Mouse (Mus musculus) forebrain, embryonic 10.5 days (tissue): ENCODE data around the gene Ggnbp2. TPM values are rescaled to one million over a fixed set of nuclear protein-coding genes. Genes with fewer than 3 reads are reported as not detected.

Source experiments
- DNase-seq: peaks from one replicate; pipeline ENCODE4 v3.0.0-alpha.2; 2017; ENCODE audit warnings: low spot score; ENCODE audit errors: extremely low spot score
- H3K27ac ChIP-seq: fragments of 300-500 bp; sonication (generic); 2 replicates; pipeline ENCODE4 v1.5.1; 2016; ENCODE audit warnings: mild to moderate bottlenecking
- H3K27me3 ChIP-seq: fragments of 300-500 bp; sonication (generic); 2 replicates; pipeline ENCODE4 v1.6.1; 2016; ENCODE audit warnings: mild to moderate bottlenecking; ENCODE audit not compliant: poor library complexity, severe bottlenecking
- H3K36me3 ChIP-seq: fragments of 300-500 bp; sonication (generic); replicated peaks from 2 replicates; pipeline ENCODE4 v1.6.1; 2016; ENCODE audit warnings: mild to moderate bottlenecking, moderate library complexity
- H3K4me1 ChIP-seq: fragments of 300-500 bp; sonication (generic); 2 replicates; pipeline ENCODE4 v1.6.1; 2016
- H3K4me3 ChIP-seq: fragments of 300-500 bp; sonication (generic); 2 replicates; pipeline ENCODE4 v1.5.1; 2016; ENCODE audit warnings: mild to moderate bottlenecking, moderate library complexity
- H3K9me3 ChIP-seq: fragments of 300-500 bp; sonication (generic); 2 replicates; pipeline ENCODE4 v1.6.1; 2016; ENCODE audit warnings: mild to moderate bottlenecking, moderate library complexity
- WGBS: fragments of 180-500 bp; shearing (Covaris S2); methylation state at CpG from one replicate; pipeline ENCODE4 v1.1.7; 2016; 5-methylcytosine and 5-hydroxymethylcytosine counted together
- polyA plus RNA-seq: library from polyadenylated mRNA; unstranded; fragments of >200 nt; fragmentation: Nextera tagmentation; extraction: Ambion mirVana; gene quantifications from 2 replicates; pipeline ENCODE4 v1.2.1, GENCODE M21; 2016

Ggnbp2 gene
- polyA plus RNA-seq, result 52.3 and 52.4 TPM in 2 replicates

- WGBS, result under 1% methylated on average over 55 of the region's 62 CpGs
- peak within 1 kb of the TSS; percentile 80 for H3K4me3 ChIP-seq
- no peaks in the 10 kb centered on the region for H3K9me3 ChIP-seq
Measured at GRCm38 (mm10) chr11:84870337-84871043, at the start of gene Ggnbp2. TSS of gene Ggnbp2 (minus strand) at chr11:84870817.

GRCm38 (mm10) chr11:84919951-84920350, 49.3 kb upstream of the Ggnbp2 start:
- no peak for DNase-seq
- H3K27me3 ChIP-seq, result no peaks in the 10 kb centered on the region
- peaks cover 20% of the 10 kb centered on the region for H3K4me1 ChIP-seq
- no peaks in the 10 kb centered on the region for H3K36me3 ChIP-seq
- no peaks in the 10 kb centered on the region for H3K9me3 ChIP-seq
- H3K27ac ChIP-seq, result no peak overlapping the region
- WGBS, result 77% methylated on average over 7 of the region's 7 CpGs
- H3K4me3 ChIP-seq, result no peak overlapping the region

More at GRCm38 (mm10) chr11:84870337-84871043, at the start of gene Ggnbp2:
- peak; percentile 90 for DNase-seq
- Histone ChIP-seq H3K27me3 (no peaks in the 10 kb centered on the region), H3K4me1 (peaks cover 35% of the 10 kb centered on the region), H3K36me3 (peaks cover 4% of the 10 kb centered on the region; the same call in 1 of the 2 replicates), H3K27ac (peak within 1 kb of the TSS; percentile 99)

DNA sequence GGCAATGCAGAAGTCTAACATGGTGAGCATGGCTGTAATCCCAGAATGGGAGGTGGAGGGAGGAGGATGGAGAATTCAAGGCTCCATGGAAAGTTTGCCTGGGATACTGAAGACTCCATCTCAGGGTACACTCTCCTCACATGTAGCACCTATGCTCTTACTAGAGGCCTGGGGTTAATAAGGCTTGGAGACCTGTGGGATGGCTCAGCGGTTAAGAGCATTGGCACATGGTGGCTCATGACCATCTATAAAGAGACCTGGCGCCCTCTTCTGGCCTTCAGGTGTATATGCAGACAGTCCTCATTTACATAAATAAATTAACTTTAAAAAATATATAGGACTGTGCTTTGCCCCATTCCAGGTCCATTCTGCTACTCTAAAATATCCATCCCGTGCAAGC, 48.7 kb upstream of the Ggnbp2 start:
- 45% methylated on average over 3 of the region's 3 CpGs for WGBS
- Histone ChIP-seq H3K36me3 (peaks cover 4% of the 10 kb centered on the region), H3K4me1 (peaks cover 27% of the 10 kb centered on the region), H3K9me3 (no peaks in the 10 kb centered on the region), H3K27ac (no peak overlapping the region), H3K27me3 (no peaks in the 10 kb centered on the region), H3K4me3 (no peak overlapping the region)
- DNase-seq, result no peak

DNA sequence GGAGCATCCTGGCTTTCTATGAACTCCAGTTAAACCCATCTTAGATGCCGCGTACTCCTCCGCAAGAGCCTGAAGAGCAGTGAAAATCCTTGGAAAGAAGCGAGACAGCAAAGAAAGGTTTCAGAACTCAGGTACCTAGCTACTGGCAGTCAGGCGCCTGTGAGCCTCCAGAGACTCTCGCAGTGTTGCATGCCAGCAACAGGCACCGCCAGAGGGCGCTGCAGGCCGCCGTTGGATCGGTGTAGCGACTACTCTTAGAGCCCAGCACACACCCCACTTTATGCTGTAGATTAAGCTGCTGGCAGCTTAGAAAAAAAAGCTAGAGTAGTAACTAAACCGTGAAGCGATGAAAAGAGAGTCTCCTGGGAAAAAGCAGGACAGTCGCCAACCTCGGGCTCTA, 47.8 kb upstream of the Ggnbp2 start:
- Histone ChIP-seq H3K4me1 (peaks cover 31% of the 10 kb centered on the region), H3K9me3 (no peaks in the 10 kb centered on the region), H3K27ac (no peak overlapping the region), H3K27me3 (no peaks in the 10 kb centered on the region), H3K36me3 (peaks cover 13% of the 10 kb centered on the region), H3K4me3 (peak overlapping the region; percentile 23; the same call in 1 of the 2 replicates)
- DNase-seq, result peak; percentile 87
- 8% methylated on average over 16 of the region's 16 CpGs for WGBS

- H3K27me3 ChIP-seq, result no peaks in the 10 kb centered on the region
- H3K4me1 ChIP-seq, result peaks cover 31% of the 10 kb centered on the region
- peak overlapping the region; percentile 95 for H3K4me3 ChIP-seq
- no peak for DNase-seq
- 64% methylated on average over 7 of the region's 7 CpGs for WGBS
- H3K9me3 ChIP-seq, result no peaks in the 10 kb centered on the region
- H3K27ac ChIP-seq, result peak overlapping the region; percentile 89
- H3K36me3 ChIP-seq, result peaks cover 29% of the 10 kb centered on the region
Measured at GRCm38 (mm10) chr11:84916703-84917300, 46.2 kb upstream of the Ggnbp2 start.

GRCm38 (mm10) chr11:84916053-84916702, 45.6 kb upstream of the Ggnbp2 start, which contains the start of gene Znhit3:
TSS of gene Znhit3 (minus strand) at chr11:84916366.
- H3K27me3 ChIP-seq, result no peaks in the 10 kb centered on the region
- H3K36me3 ChIP-seq, result peaks cover 35% of the 10 kb centered on the region
- WGBS, result 3% methylated on average over 34 of the region's 34 CpGs
- peaks cover 31% of the 10 kb centered on the region for H3K4me1 ChIP-seq
- no peaks in the 10 kb centered on the region for H3K9me3 ChIP-seq
- H3K4me3 ChIP-seq, result peak within 1 kb of the TSS; percentile 95
- DNase-seq, result peak; percentile 84
- peak within 1 kb of the TSS; percentile 89 for H3K27ac ChIP-seq

- Histone ChIP-seq H3K36me3 (peaks cover 50% of the 10 kb centered on the region), H3K4me1 (peaks cover 31% of the 10 kb centered on the region), H3K27ac (no peak overlapping the region), H3K4me3 (peak overlapping the region; percentile 95; the same call in 1 of the 2 replicates), H3K27me3 (no peaks in the 10 kb centered on the region), H3K9me3 (no peaks in the 10 kb centered on the region)
- no peak for DNase-seq
- 84% methylated on average over 5 of the region's 5 CpGs for WGBS
Measured at GRCm38 (mm10) chr11:84914673-84915072, 44.1 kb upstream of the Ggnbp2 start.

DNA sequence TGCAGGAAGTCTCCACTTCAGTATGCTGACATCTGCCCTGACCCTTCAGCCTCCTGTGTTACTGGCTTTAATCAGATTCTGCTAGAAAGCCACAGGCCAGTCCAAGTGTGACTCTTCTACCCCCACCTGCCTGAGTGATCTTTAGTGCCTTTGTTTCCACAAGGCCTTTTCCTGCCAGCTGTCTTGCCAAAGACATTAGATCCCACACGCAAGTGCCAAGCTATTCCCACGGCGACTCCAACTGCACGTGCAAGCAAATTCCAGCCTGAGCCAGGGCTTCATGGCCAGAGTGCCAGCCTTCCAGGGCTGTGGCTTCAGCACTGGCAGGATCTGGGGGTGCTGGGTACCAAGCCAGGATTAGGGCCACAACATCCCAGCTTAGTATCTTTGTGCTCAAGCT, 39.8 kb upstream of the Ggnbp2 start:
- DNase-seq, result no peak
- no peaks in the 10 kb centered on the region for H3K27me3 ChIP-seq
- H3K4me3 ChIP-seq, result no peak overlapping the region
- no peaks in the 10 kb centered on the region for H3K9me3 ChIP-seq
- no peak overlapping the region for H3K27ac ChIP-seq
- H3K36me3 ChIP-seq, result peaks cover 93% of the 10 kb centered on the region
- 87% methylated on average over 4 of the region's 4 CpGs for WGBS
- peaks cover 15% of the 10 kb centered on the region for H3K4me1 ChIP-seq

- no peaks in the 10 kb centered on the region for H3K4me1 ChIP-seq
- H3K27ac ChIP-seq, result no peak overlapping the region
- H3K27me3 ChIP-seq, result no peaks in the 10 kb centered on the region
- no peaks in the 10 kb centered on the region for H3K9me3 ChIP-seq
- peaks cover 100% of the 10 kb centered on the region for H3K36me3 ChIP-seq
- no peak for DNase-seq
- H3K4me3 ChIP-seq, result no peak overlapping the region
- 91% methylated on average over 6 of the region's 6 CpGs for WGBS
Measured at GRCm38 (mm10) chr11:84908480-84908879, 37.9 kb upstream of the Ggnbp2 start.

GRCm38 (mm10) chr11:84907081-84907480, 36.5 kb upstream of the Ggnbp2 start:
- DNase-seq, result no peak
- Histone ChIP-seq H3K27ac (no peak overlapping the region), H3K4me1 (no peaks in the 10 kb centered on the region), H3K36me3 (peaks cover 100% of the 10 kb centered on the region), H3K27me3 (no peaks in the 10 kb centered on the region), H3K4me3 (no peak overlapping the region), H3K9me3 (no peaks in the 10 kb centered on the region)
- WGBS, result 78% methylated on average over 3 of the region's 3 CpGs

DNA sequence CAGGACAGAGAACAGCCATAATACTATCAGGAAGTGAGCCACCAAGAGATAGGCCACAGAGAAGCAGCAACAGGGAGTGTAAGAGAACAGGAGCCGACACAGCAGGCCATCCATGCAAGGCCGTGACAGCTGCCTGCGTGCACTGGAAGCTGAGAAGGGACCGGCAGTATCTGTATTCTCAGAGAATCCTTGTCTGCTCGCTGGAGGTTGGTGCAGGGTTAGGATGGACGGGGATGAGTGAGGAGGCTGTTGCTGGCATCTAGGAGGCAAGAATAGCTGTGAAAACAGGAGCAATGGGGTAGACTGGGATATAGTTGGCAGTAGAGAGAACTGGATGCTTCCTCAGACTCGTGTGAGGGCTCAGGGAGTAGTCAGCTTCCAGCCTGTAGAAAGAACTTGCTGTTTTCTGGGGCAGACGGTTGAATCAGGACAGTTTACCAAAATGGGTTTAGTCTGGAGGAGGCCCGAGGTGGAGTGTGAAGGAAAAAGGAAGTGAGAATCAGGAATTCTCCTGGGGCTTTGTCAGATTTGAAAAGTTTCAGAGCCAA, 34.1 kb upstream of the Ggnbp2 start:
- 86% methylated on average over 9 of the region's 9 CpGs for WGBS
- H3K27ac ChIP-seq, result no peak overlapping the region
- H3K4me3 ChIP-seq, result no peak overlapping the region
- DNase-seq, result no peak
- H3K27me3 ChIP-seq, result no peaks in the 10 kb centered on the region
- peaks cover 100% of the 10 kb centered on the region for H3K36me3 ChIP-seq
- H3K9me3 ChIP-seq, result no peaks in the 10 kb centered on the region
- no peaks in the 10 kb centered on the region for H3K4me1 ChIP-seq

DNA sequence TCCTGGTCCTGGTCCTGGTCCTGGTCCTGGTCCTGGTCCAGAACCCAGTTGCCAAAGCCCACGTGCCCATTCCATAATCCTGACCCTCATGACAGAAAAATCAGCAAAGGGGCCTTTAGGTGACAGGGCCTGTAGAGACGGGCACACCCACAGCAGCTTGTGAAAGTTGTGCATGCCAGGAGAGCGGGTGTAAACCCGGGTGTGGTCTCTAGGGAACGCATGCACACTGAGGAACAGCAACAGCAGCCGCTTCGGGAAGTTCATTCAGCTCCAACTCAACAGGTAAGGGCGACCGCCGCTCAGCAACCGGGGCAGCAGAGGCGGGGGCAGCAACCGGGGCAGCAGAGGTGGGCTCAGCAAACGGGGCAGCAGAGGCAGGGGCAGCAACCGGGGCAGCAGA, 22.5 kb upstream of the Ggnbp2 start:
- H3K9me3 ChIP-seq, result no peaks in the 10 kb centered on the region
- H3K4me3 ChIP-seq, result no peak overlapping the region
- no peak overlapping the region for H3K27ac ChIP-seq
- peaks cover 97% of the 10 kb centered on the region for H3K36me3 ChIP-seq
- DNase-seq, result no peak
- WGBS, result 91% methylated on average over 15 of the region's 15 CpGs
- H3K4me1 ChIP-seq, result no peaks in the 10 kb centered on the region
- no peaks in the 10 kb centered on the region for H3K27me3 ChIP-seq
